Mouse (Mus musculus) olfactory bulb, adult 2 months (tissue): ENCODE data around the gene Znfx1. TPM values are rescaled to one million over a fixed set of nuclear protein-coding genes. Genes with fewer than 3 reads are reported as not detected.
A peak's percentile ranks its signal among the peaks of the same experiment; 100 is the strongest.

ENCODE experiments used
- H3K27ac ChIP-seq: fragments of 200-500 bp; 2 replicates; pipeline ENCODE4 v1.5.1; 2012; ENCODE audit warnings: low read depth, low read length; ENCODE audit not compliant: insufficient read depth
- H3K4me1 ChIP-seq: fragments of 200-500 bp; 2 replicates; pipeline ENCODE4 v1.6.1; 2012; ENCODE audit warnings: low read length; ENCODE audit not compliant: control insufficient read depth, insufficient read depth
- H3K4me3 ChIP-seq: fragments of 200-500 bp; 2 replicates; pipeline ENCODE4 v1.5.1; 2012; ENCODE audit warnings: mild to moderate bottlenecking, low read depth, low read length, moderate library complexity; ENCODE audit not compliant: insufficient read depth
- CTCF ChIP-seq: fragments of 200-500 bp; IDR thresholded peaks from 2 replicates; pipeline ENCODE4 v1.5.1; 2012; ENCODE audit warnings: low read depth, mild to moderate bottlenecking, low read length, moderate library complexity; ENCODE audit not compliant: insufficient read depth
- POLR2A ChIP-seq: fragments of 200-500 bp; IDR thresholded peaks from 2 replicates; pipeline ENCODE4 v1.6.1; 2012; ENCODE audit warnings: mild to moderate bottlenecking, low read depth, low read length, moderate library complexity; ENCODE audit not compliant: insufficient read depth
- WGBS: fragments of 180-500 bp; shearing (Covaris S2); methylation state at CpG from one replicate; pipeline ENCODE4 v1.1.7; 2018; 5-methylcytosine and 5-hydroxymethylcytosine counted together
- polyA plus RNA-seq: library from polyadenylated mRNA; stranded (reverse); fragments of >200 nt; gene quantifications from 2 replicates; pipeline ENCODE4 v1.2.4, GENCODE M21; 2012; ENCODE audit warnings: low replicate concordance; ENCODE audit not compliant: missing spikeins, insufficient read depth, insufficient read length

The Znfx1 gene
- polyA plus RNA-seq, 1 experiment, result not detected

- 82% methylated on average over 5 of the region's 5 CpGs for WGBS
- no peak overlapping the region for H3K27ac ChIP-seq
- H3K4me1 ChIP-seq, result no peaks in the 10 kb centered on the region; the same call in 1 of the 2 replicates
- H3K4me3 ChIP-seq, result no peak overlapping the region
- TF ChIP-seq POLR2A (no peak), CTCF (no peak)
Observed at GRCm38 (mm10) chr2:167086836-167087235, 24.0 kb upstream of the Znfx1 start.

GRCm38 (mm10) chr2:167086092-167086491, 23.3 kb upstream of the Znfx1 start:
- 75% methylated on average over 11 of the region's 11 CpGs for WGBS
- TF ChIP-seq POLR2A, result no peak
- TF ChIP-seq CTCF, result no peak
- Histone ChIP-seq H3K4me3 (no peak overlapping the region), H3K27ac (no peak overlapping the region), H3K4me1 (peaks cover 3% of the 10 kb centered on the region; the same call in 1 of the 2 replicates)

GRCm38 (mm10) chr2:167081639-167082038, 18.8 kb upstream of the Znfx1 start:
- Histone ChIP-seq H3K4me1 (peaks cover 22% of the 10 kb centered on the region), H3K27ac (no peak overlapping the region), H3K4me3 (no peak overlapping the region)
- 61% methylated on average over 4 of the region's 4 CpGs for WGBS
- TF ChIP-seq POLR2A (no peak), CTCF (no peak)

- 71% methylated on average over 6 of the region's 6 CpGs for WGBS
- no peak overlapping the region for H3K4me3 ChIP-seq
- TF ChIP-seq POLR2A (no peak), CTCF (no peak)
- H3K27ac ChIP-seq, result no peak overlapping the region
- H3K4me1 ChIP-seq, result peaks cover 22% of the 10 kb centered on the region
Observed at GRCm38 (mm10) chr2:167081135-167081534, 18.3 kb upstream of the Znfx1 start.

- no peak for TF ChIP-seq POLR2A
- no peak for TF ChIP-seq CTCF
- Histone ChIP-seq H3K4me3 (no peak overlapping the region), H3K27ac (no peak overlapping the region), H3K4me1 (peaks cover 22% of the 10 kb centered on the region)
- 94% methylated on average over 3 of the region's 3 CpGs for WGBS
Observed at GRCm38 (mm10) chr2:167080387-167080786, 17.6 kb upstream of the Znfx1 start.

GRCm38 (mm10) chr2:167079535-167080257, 16.9 kb upstream of the Znfx1 start:
- 46% methylated on average over 18 of the region's 18 CpGs for WGBS
- Histone ChIP-seq H3K4me3 (no peak overlapping the region), H3K27ac (peak overlapping the region; percentile 12; the same call in 1 of the 2 replicates), H3K4me1 (peaks cover 22% of the 10 kb centered on the region)
- TF ChIP-seq POLR2A (no peak), CTCF (no peak)

- H3K27ac ChIP-seq, result peak overlapping the region; percentile 69; the same call in 1 of the 2 replicates
- 48% methylated on average over 9 of the region's 9 CpGs for WGBS
Observed at GRCm38 (mm10) chr2:167078931-167079495, 16.2 kb upstream of the Znfx1 start.

GRCm38 (mm10) chr2:167078486-167078885, 15.7 kb upstream of the Znfx1 start:
- WGBS, result 51% methylated on average over 7 of the region's 7 CpGs
- Histone ChIP-seq H3K4me3 (no peak overlapping the region), H3K4me1 (peaks cover 22% of the 10 kb centered on the region), H3K27ac (peak overlapping the region; percentile 69; the same call in 1 of the 2 replicates)
- TF ChIP-seq POLR2A (no peak), CTCF (no peak)

More at GRCm38 (mm10) chr2:167078931-167079495, 16.2 kb upstream of the Znfx1 start:
- Histone ChIP-seq H3K4me3 (no peak overlapping the region), H3K4me1 (peaks cover 22% of the 10 kb centered on the region)
- TF ChIP-seq POLR2A (no peak), CTCF (no peak)
